Mouse (Mus musculus) neural tube, embryonic 15.5 days (tissue): ENCODE data around the gene Gm1113. TPM values are rescaled to one million over a fixed set of nuclear protein-coding genes. Genes with fewer than 3 reads are reported as not detected.

ENCODE experiments used
- ATAC-seq: fragments of 200-750 bp; cut with Nextera tagmentation; 2 replicates; pipeline ENCODE4 v1.8.0; 2017; ENCODE audit warnings: mild to moderate bottlenecking, moderate TSS enrichment, moderate library complexity; ENCODE audit not compliant: low FRiP score
- H3K27ac ChIP-seq: fragments of 300-500 bp; sonication (generic); replicated peaks from 2 replicates; pipeline ENCODE4 v1.5.1; 2015; ENCODE audit warnings: mild to moderate bottlenecking, inconsistent platforms
- H3K27me3 ChIP-seq: fragments of 300-500 bp; sonication (generic); replicated peaks from 2 replicates; pipeline ENCODE4 v1.6.1; 2015; ENCODE audit warnings: inconsistent platforms
- H3K36me3 ChIP-seq: fragments of 300-500 bp; sonication (generic); 2 replicates; pipeline ENCODE4 v1.6.1; 2015; ENCODE audit warnings: inconsistent platforms
- H3K4me1 ChIP-seq: fragments of 300-500 bp; sonication (generic); 2 replicates; pipeline ENCODE4 v1.6.1; 2015; ENCODE audit warnings: inconsistent platforms
- H3K4me2 ChIP-seq: fragments of 300-500 bp; sonication (generic); 2 replicates; pipeline ENCODE4 v1.6.1; 2015; ENCODE audit warnings: inconsistent platforms, mild to moderate bottlenecking, moderate library complexity
- H3K4me3 ChIP-seq: fragments of 300-500 bp; sonication (generic); replicated peaks from 2 replicates; pipeline ENCODE4 v1.5.1; 2015; ENCODE audit warnings: mild to moderate bottlenecking, inconsistent platforms
- H3K9ac ChIP-seq: fragments of 300-500 bp; sonication (generic); replicated peaks from 2 replicates; pipeline ENCODE4 v1.6.1; 2015; ENCODE audit warnings: mild to moderate bottlenecking, inconsistent platforms
- H3K9me3 ChIP-seq: fragments of 300-500 bp; sonication (generic); replicated peaks from 2 replicates; pipeline ENCODE4 v1.6.1; 2016; ENCODE audit warnings: inconsistent platforms
- WGBS: fragments of 180-500 bp; shearing (Covaris S2); methylation state at CpG from one replicate; pipeline ENCODE4 v1.1.7; 2015; ENCODE audit warnings: mixed read lengths; 5-methylcytosine and 5-hydroxymethylcytosine counted together
- polyA plus RNA-seq: library from polyadenylated mRNA; unstranded; fragments of >200 nt; fragmentation: Nextera tagmentation; extraction: Ambion mirVana; gene quantifications from 2 replicates; pipeline ENCODE4 v1.2.1, GENCODE M21; 2015

Gene Gm1113
- polyA plus RNA-seq = not detected in 2 replicates

- no peak for ATAC-seq
- Histone ChIP-seq H3K4me1 (no peaks in the 10 kb centered on the region), H3K27ac (no peak within 1 kb of the TSS), H3K36me3 (no peaks in the 10 kb centered on the region), H3K9ac (no peak within 1 kb of the TSS), H3K9me3 (no peaks in the 10 kb centered on the region), H3K4me2 (no peak within 1 kb of the TSS), H3K4me3 (no peak within 1 kb of the TSS), H3K27me3 (no peaks in the 10 kb centered on the region)
- 73% methylated on average over 3 of the region's 3 CpGs for WGBS
These were observed at the start of gene Gm1113 for GRCm38 (mm10) chr9:35518169-35518568. Gm1113 (minus strand) TSS chr9:35518269.

GRCm38 (mm10) chr9:35564536-35565240 is 46.6 kb upstream of the Gm1113 start:
- H3K4me2 ChIP-seq = no peak overlapping the region
- H3K4me3 ChIP-seq = no peak overlapping the region
- peaks cover 22% of the 10 kb centered on the region for H3K4me1 ChIP-seq
- no peaks in the 10 kb centered on the region for H3K27me3 ChIP-seq
- no peaks in the 10 kb centered on the region for H3K9me3 ChIP-seq
- WGBS = 96% methylated on average over 5 of the region's 5 CpGs
- H3K36me3 ChIP-seq = peaks cover 29% of the 10 kb centered on the region
- ATAC-seq = no peak
- no peak overlapping the region for H3K27ac ChIP-seq
- no peak overlapping the region for H3K9ac ChIP-seq

DNA sequence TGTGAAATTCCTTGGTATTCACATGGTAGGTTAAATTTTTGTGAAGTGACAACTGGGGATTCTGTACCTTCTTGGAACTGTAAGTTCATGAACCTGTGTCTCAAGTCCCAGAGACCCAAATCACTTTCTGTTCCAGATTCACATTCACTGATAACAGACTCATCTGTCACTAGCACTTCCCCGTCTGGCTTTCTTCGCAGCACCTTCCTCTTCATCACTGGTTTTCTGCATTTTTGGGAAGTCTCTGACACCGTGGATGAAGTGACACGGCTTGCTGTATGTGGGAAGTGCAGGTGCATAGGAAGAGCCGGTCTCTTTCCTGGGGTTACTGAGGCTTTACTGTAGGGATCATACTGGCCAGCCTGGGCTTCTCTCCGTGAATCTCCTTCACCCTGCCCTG is 43.5 kb upstream of the Gm1113 start:
- Histone ChIP-seq H3K4me2 (no peak overlapping the region), H3K36me3 (peaks cover 20% of the 10 kb centered on the region), H3K27me3 (no peaks in the 10 kb centered on the region), H3K9me3 (no peaks in the 10 kb centered on the region), H3K4me1 (peaks cover 24% of the 10 kb centered on the region), H3K4me3 (no peak overlapping the region), H3K9ac (no peak overlapping the region), H3K27ac (no peak overlapping the region)
- 92% methylated on average over 6 of the region's 6 CpGs for WGBS
- ATAC-seq = no peak

DNA sequence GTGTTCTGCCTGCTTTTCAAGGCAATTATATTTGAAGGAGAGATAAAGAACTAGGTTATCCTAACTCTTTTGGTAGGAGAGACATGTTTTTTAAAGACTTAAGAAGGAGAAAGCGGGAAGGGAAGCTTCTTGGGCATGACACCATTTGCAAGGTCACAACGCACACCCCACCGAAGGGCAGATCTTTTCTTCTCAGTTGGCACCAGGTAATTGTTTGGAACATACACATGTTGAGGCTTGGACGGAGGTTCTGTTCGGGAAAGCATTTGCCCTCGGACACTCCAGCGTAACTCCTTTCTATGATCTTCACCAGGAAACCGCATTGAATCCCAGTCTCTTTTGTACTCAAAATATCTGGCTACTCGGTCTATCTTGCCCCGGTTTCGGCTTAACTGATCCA is 43.0 kb upstream of the Gm1113 start:
- ATAC-seq = no peak
- WGBS = 96% methylated on average over 11 of the region's 11 CpGs
- Histone ChIP-seq H3K27ac (no peak overlapping the region), H3K27me3 (no peaks in the 10 kb centered on the region), H3K36me3 (peaks cover 17% of the 10 kb centered on the region), H3K4me1 (peaks cover 24% of the 10 kb centered on the region), H3K4me2 (no peak overlapping the region), H3K9me3 (no peaks in the 10 kb centered on the region), H3K9ac (no peak overlapping the region), H3K4me3 (no peak overlapping the region)

DNA sequence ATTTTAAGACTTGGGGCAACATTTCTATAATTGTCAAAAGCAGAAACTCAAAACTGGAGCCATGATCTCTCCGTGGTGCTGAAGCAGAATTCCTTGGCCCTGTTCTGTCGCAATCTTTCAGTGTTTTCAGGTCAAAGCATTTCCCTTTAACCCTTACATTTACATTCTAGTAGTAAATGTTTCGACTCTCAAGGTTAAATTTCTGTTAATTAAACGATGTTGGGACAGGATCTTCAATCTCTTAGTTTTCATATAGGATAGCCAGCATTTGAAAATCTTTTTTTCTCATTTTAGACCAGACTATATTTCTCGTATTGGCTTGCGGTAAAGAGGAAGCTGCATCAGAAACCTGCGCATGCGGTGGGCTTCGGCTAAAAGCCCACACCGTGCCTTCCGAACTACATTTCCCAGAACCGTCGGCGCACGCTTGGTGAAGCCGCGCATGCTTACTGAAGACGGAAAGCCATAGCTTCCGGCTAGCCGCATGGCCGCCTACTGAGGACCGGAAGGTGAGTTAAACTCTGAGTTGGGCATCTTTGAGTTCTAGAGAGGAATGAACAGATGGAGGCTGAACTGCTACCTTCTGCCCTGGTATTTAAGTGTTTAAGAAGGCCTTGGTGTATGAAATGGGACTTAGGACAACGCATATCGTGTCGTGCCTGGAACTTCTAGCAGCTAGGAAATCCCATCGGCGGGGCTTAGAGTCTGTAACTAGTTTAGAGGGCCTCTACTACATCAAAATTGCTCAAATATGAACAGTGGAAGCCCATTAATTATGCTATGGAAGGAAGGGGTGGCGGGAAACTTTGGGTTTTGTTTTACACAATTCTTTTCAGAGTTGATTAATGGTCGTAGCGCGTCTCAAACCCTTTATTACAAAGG is 41.2 kb upstream of the Gm1113 start:
- 2% methylated on average over 31 of the region's 31 CpGs for WGBS

DNA sequence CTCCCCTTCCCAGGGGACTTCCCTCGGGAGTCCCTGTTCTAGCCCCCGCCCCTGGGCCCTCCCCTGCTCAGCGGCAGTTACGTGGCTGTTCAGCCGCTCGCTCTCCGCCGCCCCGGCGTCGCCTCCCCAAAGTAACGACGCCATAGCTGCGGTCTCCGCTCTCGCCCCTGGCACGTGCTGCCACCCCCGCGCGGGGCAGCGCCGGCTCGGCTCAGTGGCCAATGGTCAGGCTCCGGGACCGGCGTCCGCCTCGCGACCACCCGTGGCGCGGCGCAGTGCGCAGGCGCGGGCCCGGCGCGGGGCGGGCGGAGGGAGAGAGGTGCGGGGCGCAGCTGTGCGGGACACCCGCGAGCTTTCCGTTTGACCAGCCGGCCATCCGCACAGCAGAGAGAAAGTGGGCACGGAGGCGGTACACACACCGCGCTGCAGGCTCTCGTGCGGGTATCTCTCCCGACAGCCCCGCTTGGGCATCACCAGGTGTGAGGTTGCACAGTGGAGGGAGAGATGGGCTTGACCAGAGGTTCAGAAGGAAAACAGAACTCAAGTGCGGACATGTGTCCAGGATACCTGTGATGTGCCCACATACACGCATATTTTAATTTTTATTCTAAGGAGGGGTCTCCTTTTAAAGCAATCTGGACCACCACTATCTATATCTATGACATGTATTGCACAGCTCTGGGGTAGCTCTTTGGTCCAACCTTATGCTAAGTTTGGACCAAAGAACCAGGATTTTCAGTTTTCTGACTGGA is 40.4 kb upstream of the Gm1113 start, which contains the start of the genes Ddx25 and Pus3:
Gene Ddx25, minus strand, starts transcription at position 272 of the 752 bp plus-strand sequence.
Gene Pus3, plus strand, starts transcription at position 339 of the 752 bp plus-strand sequence.
- Histone ChIP-seq H3K4me1 (peaks cover 24% of the 10 kb centered on the region), H3K4me2 (peak within 1 kb of the TSS; percentile 93), H3K9ac (peak within 1 kb of the TSS; percentile 73), H3K27me3 (no peaks in the 10 kb centered on the region), H3K27ac (peak within 1 kb of the TSS; percentile 88), H3K36me3 (peaks cover 18% of the 10 kb centered on the region), H3K4me3 (peak within 1 kb of the TSS; percentile 74), H3K9me3 (no peaks in the 10 kb centered on the region)
- ATAC-seq = peak; percentile 86
- WGBS = 2% methylated on average over 55 of the region's 59 CpGs

More for the DNA sequence above, 41.2 kb upstream of the Gm1113 start:
- Histone ChIP-seq H3K27me3 (no peaks in the 10 kb centered on the region), H3K36me3 (peaks cover 12% of the 10 kb centered on the region), H3K27ac (peak overlapping the region; percentile 88), H3K9me3 (no peaks in the 10 kb centered on the region), H3K4me1 (peaks cover 24% of the 10 kb centered on the region), H3K4me3 (peak overlapping the region; percentile 74), H3K4me2 (peak overlapping the region; percentile 93), H3K9ac (peak overlapping the region; percentile 73)
- peak; percentile 90 for ATAC-seq

DNA sequence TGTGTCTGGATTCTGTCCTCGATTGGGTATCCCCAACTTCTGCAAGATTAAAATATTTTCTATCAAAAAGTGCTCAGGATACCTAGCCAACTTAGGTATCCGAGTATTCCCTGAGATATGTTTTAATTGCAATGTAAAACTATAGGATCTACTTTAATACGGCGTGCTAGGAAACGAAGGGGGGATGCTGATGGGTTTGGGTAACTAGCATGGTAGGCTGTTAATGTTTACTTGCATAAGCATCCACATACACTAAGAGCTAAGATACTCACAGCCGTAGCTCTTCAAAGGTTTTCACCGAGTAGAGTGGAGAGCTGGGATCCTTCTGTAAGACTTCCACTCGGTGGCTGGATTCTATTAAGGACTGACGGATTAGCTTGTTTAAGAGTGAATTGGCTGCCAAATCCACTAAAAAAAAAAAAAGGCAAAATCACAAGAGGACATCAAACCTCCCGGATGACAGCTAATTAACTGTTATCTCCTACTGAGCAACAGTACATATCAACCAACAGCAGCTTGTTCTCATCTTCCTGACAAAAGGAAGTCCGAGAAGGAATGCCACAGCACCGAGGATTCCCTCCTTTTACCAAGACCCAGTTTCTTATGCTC is 38.5 kb upstream of the Gm1113 start:
- H3K27ac ChIP-seq = no peak overlapping the region
- peaks cover 24% of the 10 kb centered on the region for H3K4me1 ChIP-seq
- no peak overlapping the region for H3K4me3 ChIP-seq
- no peaks in the 10 kb centered on the region for H3K9me3 ChIP-seq
- 82% methylated on average over 12 of the region's 12 CpGs for WGBS
- ATAC-seq = no peak
- H3K36me3 ChIP-seq = peaks cover 27% of the 10 kb centered on the region
- H3K27me3 ChIP-seq = no peaks in the 10 kb centered on the region
- H3K9ac ChIP-seq = no peak overlapping the region
- H3K4me2 ChIP-seq = no peak overlapping the region

DNA sequence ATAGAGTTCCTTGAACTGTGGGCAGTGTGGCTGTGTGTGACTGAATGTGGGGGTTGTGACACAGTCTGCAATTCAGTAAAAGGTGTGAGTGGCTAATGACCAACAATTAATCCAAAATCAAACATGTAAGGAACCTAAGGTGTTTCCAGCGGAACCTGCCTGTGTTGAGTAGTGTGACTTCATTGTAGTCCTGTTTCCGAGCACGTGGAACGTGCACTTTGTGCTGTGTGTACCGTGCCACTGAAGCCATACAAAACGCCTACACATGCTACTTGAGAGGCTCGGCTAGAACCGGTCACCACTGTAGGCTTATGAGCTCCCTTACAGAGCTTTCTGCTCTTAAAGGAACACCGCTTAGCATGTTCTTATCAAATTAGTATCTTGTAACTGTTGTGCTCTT is 30.4 kb upstream of the Gm1113 start:
- ATAC-seq = no peak
- 74% methylated on average over 9 of the region's 9 CpGs for WGBS
- H3K4me3 ChIP-seq = no peak overlapping the region
- no peak overlapping the region for H3K4me2 ChIP-seq
- no peak overlapping the region for H3K27ac ChIP-seq
- H3K9me3 ChIP-seq = no peaks in the 10 kb centered on the region
- H3K27me3 ChIP-seq = no peaks in the 10 kb centered on the region
- no peaks in the 10 kb centered on the region for H3K4me1 ChIP-seq
- H3K9ac ChIP-seq = no peak overlapping the region
- H3K36me3 ChIP-seq = peaks cover 61% of the 10 kb centered on the region

GRCm38 (mm10) chr9:35546745-35547144 is 28.7 kb upstream of the Gm1113 start:
- Histone ChIP-seq H3K9ac (no peak overlapping the region), H3K27ac (no peak overlapping the region), H3K36me3 (peaks cover 60% of the 10 kb centered on the region), H3K4me1 (no peaks in the 10 kb centered on the region), H3K4me3 (no peak overlapping the region), H3K4me2 (no peak overlapping the region), H3K27me3 (no peaks in the 10 kb centered on the region), H3K9me3 (no peaks in the 10 kb centered on the region)
- ATAC-seq = no peak
- 86% methylated on average over 9 of the region's 9 CpGs for WGBS

DNA sequence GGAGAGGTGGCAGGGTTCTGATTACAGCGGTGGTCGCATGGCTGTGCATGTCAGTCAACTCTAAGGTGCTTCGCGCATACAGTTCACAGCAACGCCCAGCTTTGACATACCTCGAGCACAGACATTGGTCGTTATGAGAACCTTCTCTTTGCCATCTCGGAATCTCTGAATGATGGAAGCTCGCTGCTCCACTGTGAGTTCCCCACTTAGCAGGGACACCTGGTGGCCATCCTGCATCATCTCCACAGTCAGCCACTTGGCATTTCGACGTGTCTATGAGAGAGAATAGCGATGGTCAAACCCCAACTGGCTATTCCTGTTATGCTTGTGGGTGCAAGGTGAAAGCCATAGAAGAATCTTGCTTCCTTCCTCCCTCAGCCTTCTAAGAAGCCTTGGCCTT is 27.6 kb upstream of the Gm1113 start:
- H3K9ac ChIP-seq = no peak overlapping the region
- no peak overlapping the region for H3K27ac ChIP-seq
- no peaks in the 10 kb centered on the region for H3K4me1 ChIP-seq
- H3K9me3 ChIP-seq = no peaks in the 10 kb centered on the region
- no peak for ATAC-seq
- WGBS = 75% methylated on average over 12 of the region's 12 CpGs
- H3K4me3 ChIP-seq = no peak overlapping the region
- no peak overlapping the region for H3K4me2 ChIP-seq
- H3K27me3 ChIP-seq = no peaks in the 10 kb centered on the region
- H3K36me3 ChIP-seq = peaks cover 60% of the 10 kb centered on the region

- no peak overlapping the region for H3K27ac ChIP-seq
- no peaks in the 10 kb centered on the region for H3K27me3 ChIP-seq
- 12% methylated on average over 2 of the region's 2 CpGs for WGBS
- H3K9me3 ChIP-seq = no peaks in the 10 kb centered on the region
- H3K4me1 ChIP-seq = no peaks in the 10 kb centered on the region
- no peak overlapping the region for H3K4me3 ChIP-seq
- no peak for ATAC-seq
- H3K36me3 ChIP-seq = peaks cover 61% of the 10 kb centered on the region
- no peak overlapping the region for H3K4me2 ChIP-seq
- H3K9ac ChIP-seq = no peak overlapping the region
These were observed 26.6 kb upstream of the Gm1113 start for GRCm38 (mm10) chr9:35544666-35545065.
